Mouse (Mus musculus) E14TG2a.4 (cell line): ENCODE measurements around the gene Cntnap1.

Experiments used
- CTCF ChIP-seq: conservative IDR thresholded peaks from 2 replicates; pipeline ENCODE4 v1.5.1; 2014; ENCODE audit warnings: low read length
- NANOG ChIP-seq: IDR thresholded peaks from 2 replicates; pipeline ENCODE4 v1.6.1; 2014; ENCODE audit warnings: borderline replicate concordance, low read length, mixed read lengths
- POU5F1 ChIP-seq: IDR thresholded peaks from 2 replicates; pipeline ENCODE4 v1.6.1; 2014; ENCODE audit warnings: low read length, borderline replicate concordance

GRCm38 (mm10) chr11:101235429-101235828, 65.1 kb downstream of the Cntnap1 start:
- TF ChIP-seq CTCF (no peak), NANOG (no peak), POU5F1 (no peak)
